Mouse (Mus musculus) C2C12 (cell line): ENCODE data around the gene Psmf1. TPM values are rescaled to one million over a fixed set of nuclear protein-coding genes. Genes with fewer than 3 reads are reported as not detected.
A peak's percentile ranks its signal among the peaks of the same experiment; 100 is the strongest.

ENCODE experiments used
- H3K27me3 ChIP-seq: one replicate; pipeline ENCODE4 v1.6.1; 2011; ENCODE audit not compliant: control insufficient read depth, insufficient read depth, insufficient read length
- H3K36me3 ChIP-seq: one replicate; pipeline ENCODE4 v1.6.1; 2011; ENCODE audit not compliant: control insufficient read depth, insufficient read depth
- H3K4me3 ChIP-seq: one replicate; pipeline ENCODE4 v1.5.1; 2011; ENCODE audit warnings: mild to moderate bottlenecking, control low read depth; ENCODE audit not compliant: poor library complexity, insufficient read depth, severe bottlenecking
- H3K79me2 ChIP-seq: one replicate; pipeline ENCODE4 v1.6.1; 2011; ENCODE audit not compliant: control insufficient read depth, insufficient read depth
- H3K79me3 ChIP-seq: one replicate; pipeline ENCODE4 v1.6.1; 2011; ENCODE audit warnings: low read depth, control low read depth
- H3ac ChIP-seq: one replicate; pipeline ENCODE3; 2011; ENCODE audit warnings: low read depth; ENCODE audit not compliant: control insufficient read depth, insufficient read length
- CEBPB ChIP-seq: IDR thresholded peaks from one replicate; pipeline ENCODE4 v1.6.1; 2011; ENCODE audit warnings: low read depth, mild to moderate bottlenecking, control low read depth, moderate library complexity
- CTCF ChIP-seq: IDR thresholded peaks from one replicate; pipeline ENCODE4 v1.5.1; 2011; ENCODE audit not compliant: control insufficient read depth, insufficient read depth, insufficient read length
- FOSL1 ChIP-seq: IDR thresholded peaks from one replicate; pipeline ENCODE4 v1.8.0; 2011; ENCODE audit warnings: mild to moderate bottlenecking, low read length; ENCODE audit not compliant: poor library complexity, insufficient read depth, severe bottlenecking
- MAX ChIP-seq: IDR thresholded peaks from one replicate; pipeline ENCODE4 v1.6.1; 2011; ENCODE audit warnings: mild to moderate bottlenecking, control low read depth
- MYOD1 ChIP-seq: IDR thresholded peaks from one replicate; pipeline ENCODE4 v1.6.1; 2011; ENCODE audit warnings: low read depth; ENCODE audit not compliant: control insufficient read depth, insufficient read length
- MYOG ChIP-seq: IDR thresholded peaks from one replicate; pipeline ENCODE4 v1.6.1; 2011; ENCODE audit not compliant: control insufficient read depth, insufficient read length; ENCODE audit errors: extremely low read depth
- USF1 ChIP-seq: IDR thresholded peaks from one replicate; pipeline ENCODE4 v1.6.1; 2011; ENCODE audit warnings: low read depth, mild to moderate bottlenecking, control low read depth, moderate library complexity
- polyA plus RNA-seq: library from polyadenylated mRNA; unstranded; fragments of >200 nt; fragmentation: generic; extraction: Trizol; gene quantifications from one replicate; pipeline ENCODE4 v1.2.1, GENCODE M21; 2012; ENCODE audit warnings: missing spikeins

Gene Psmf1
- polyA plus RNA-seq, 1 experiment: 27.9 TPM

GRCm38 (mm10) chr2:151773476-151773875 is 29.5 kb upstream of the Psmf1 start:
- Histone ChIP-seq H3K36me3 (no peaks in the 10 kb centered on the region), H3K27me3 (peaks cover 6% of the 10 kb centered on the region), H3ac (no peak overlapping the region)

GRCm38 (mm10) chr2:151772169-151772568 is 28.2 kb upstream of the Psmf1 start:
- Histone ChIP-seq H3ac (no peak overlapping the region), H3K36me3 (no peaks in the 10 kb centered on the region), H3K79me2 (no peaks in the 10 kb centered on the region), H3K27me3 (peaks cover 6% of the 10 kb centered on the region), H3K79me3 (no peaks in the 10 kb centered on the region), H3K4me3 (no peak overlapping the region)
- TF ChIP-seq MYOD1: no peak
- TF ChIP-seq MAX: no peak
- no peak for TF ChIP-seq FOSL1
- no peak for TF ChIP-seq CEBPB
- no peak for TF ChIP-seq MYOG

More at GRCm38 (mm10) chr2:151773476-151773875, 29.5 kb upstream of the Psmf1 start:
- Histone ChIP-seq H3K4me3 (no peak overlapping the region), H3K79me3 (no peaks in the 10 kb centered on the region), H3K79me2 (no peaks in the 10 kb centered on the region)
- TF ChIP-seq FOSL1 (no peak), MYOD1 (peak; percentile 19), USF1 (no peak), CTCF (no peak), MAX (peak; percentile 70), MYOG (no peak)

GRCm38 (mm10) chr2:151764557-151764956 is 20.6 kb upstream of the Psmf1 start:
- H3K79me2 ChIP-seq: no peaks in the 10 kb centered on the region
- no peaks in the 10 kb centered on the region for H3K79me3 ChIP-seq

GRCm38 (mm10) chr2:151758806-151759353 is 14.9 kb upstream of the Psmf1 start:
- H3K4me3 ChIP-seq: no peak overlapping the region
- no peaks in the 10 kb centered on the region for H3K79me2 ChIP-seq
- no peaks in the 10 kb centered on the region for H3K79me3 ChIP-seq
- peaks cover 11% of the 10 kb centered on the region for H3K27me3 ChIP-seq
- no peak overlapping the region for H3ac ChIP-seq
- TF ChIP-seq MYOG: no peak
- TF ChIP-seq CTCF: no peak
- no peaks in the 10 kb centered on the region for H3K36me3 ChIP-seq

More at GRCm38 (mm10) chr2:151764557-151764956, 20.6 kb upstream of the Psmf1 start:
- Histone ChIP-seq H3K36me3 (no peaks in the 10 kb centered on the region), H3K4me3 (no peak overlapping the region), H3K27me3 (peaks cover 5% of the 10 kb centered on the region), H3ac (no peak overlapping the region)
- TF ChIP-seq FOSL1: no peak

GRCm38 (mm10) chr2:151757451-151757850 is 13.5 kb upstream of the Psmf1 start:
- no peak overlapping the region for H3K4me3 ChIP-seq
- H3K79me3 ChIP-seq: no peaks in the 10 kb centered on the region
- H3ac ChIP-seq: no peak overlapping the region
- peaks cover 11% of the 10 kb centered on the region for H3K27me3 ChIP-seq
- TF ChIP-seq FOSL1: no peak
- TF ChIP-seq MYOD1: no peak
- no peak for TF ChIP-seq USF1
- TF ChIP-seq CEBPB: no peak
- TF ChIP-seq MYOG: no peak
- TF ChIP-seq CTCF: no peak
- no peak for TF ChIP-seq MAX
- H3K36me3 ChIP-seq: no peaks in the 10 kb centered on the region
- no peaks in the 10 kb centered on the region for H3K79me2 ChIP-seq

GRCm38 (mm10) chr2:151756277-151757061 is 12.5 kb upstream of the Psmf1 start:
- Histone ChIP-seq H3K4me3 (no peak overlapping the region), H3ac (no peak overlapping the region), H3K79me2 (no peaks in the 10 kb centered on the region), H3K36me3 (no peaks in the 10 kb centered on the region), H3K27me3 (peaks cover 13% of the 10 kb centered on the region), H3K79me3 (no peaks in the 10 kb centered on the region)
- TF ChIP-seq MYOG (no peak), MYOD1 (no peak), CEBPB (no peak), MAX (no peak), USF1 (no peak), FOSL1 (no peak), CTCF (no peak)
